Mouse (Mus musculus): Measurements from ENCODE around the gene Adgrf3. TPM values are rescaled to one million over a fixed set of nuclear protein-coding genes. Genes with fewer than 3 reads are reported as not detected.

The Adgrf3 gene
- total and polyA plus RNA-seq, 3 experiments = 1.0 to 2.3 (median 2.2) TPM

GRCm38 (mm10) chr5:30222681-30223080 is 17.2 kb upstream of the Adgrf3 start:
- Histone ChIP-seq H3K4me3 (replicated peaks in 1 of 3; ENCODE audit: low read depth in 2 of 3, low read length in 2 of 3, poor library complexity in 1 of 3) (no peak overlapping the region), H3K27me3 (replicated peaks) (no peaks in the 10 kb centered on the region), H3K4me1 (ENCODE audit: control insufficient read depth in 1 of 2, insufficient read depth in 2 of 2) (no peaks in the 10 kb centered on the region), H3K9me3 (replicated peaks; ENCODE audit: low read length) (no peaks in the 10 kb centered on the region), H3K27ac (ENCODE audit: insufficient read depth, low read depth) (no peak overlapping the region), H3K36me3 (replicated peaks in 1 of 2; ENCODE audit: control insufficient read depth in 1 of 2, insufficient read depth in 1 of 2, low read length in 1 of 2) (peaks cover 0 to 6% of the 10 kb centered on the region in 2 experiments), H3K9ac (ENCODE audit: insufficient read depth, low read depth) (no peak overlapping the region), H3K4me2 (ENCODE audit: insufficient read depth, low read depth, poor library complexity, severe bottlenecking) (no peak overlapping the region), H3K79me2 (replicated peaks; ENCODE audit: control insufficient read depth, extremely low read depth, insufficient read depth, poor library complexity, severe bottlenecking) (no peaks in the 10 kb centered on the region)
- no peak for DNase-seq (ENCODE audit: extremely low read depth)
- dilution Hi-C loops (cut with MboI; ENCODE audit: extremely low pct_ligation_motif_present, extremely low pct_unique_long_range_greater_than_20kb, low sequenced_read_pairs) (no loop called here), in situ Hi-C loops (cut with MboI; ENCODE audit: low pct_ligation_motif_present, low pct_unique_long_range_greater_than_20kb, low sequenced_read_pairs) (no loop called here)
- no peak for TF ChIP-seq JUND (conservative IDR thresholded peaks at IDR 0.05; ENCODE audit: low read depth, low read length)
- TF ChIP-seq POLR2A (IDR thresholded peaks at IDR 0.05; ENCODE audit: low read depth, low read length) = no peak
- no peak for TF ChIP-seq MXI1 (IDR thresholded peaks at IDR 0.05; ENCODE audit: low read depth, low read length)
- no peak for TF ChIP-seq ETS1 (conservative IDR thresholded peaks at IDR 0.05; ENCODE audit: low read depth, low read length)
- TF ChIP-seq MYC (IDR thresholded peaks at IDR 0.05; ENCODE audit: low read depth, low read length) = no peak

DNA sequence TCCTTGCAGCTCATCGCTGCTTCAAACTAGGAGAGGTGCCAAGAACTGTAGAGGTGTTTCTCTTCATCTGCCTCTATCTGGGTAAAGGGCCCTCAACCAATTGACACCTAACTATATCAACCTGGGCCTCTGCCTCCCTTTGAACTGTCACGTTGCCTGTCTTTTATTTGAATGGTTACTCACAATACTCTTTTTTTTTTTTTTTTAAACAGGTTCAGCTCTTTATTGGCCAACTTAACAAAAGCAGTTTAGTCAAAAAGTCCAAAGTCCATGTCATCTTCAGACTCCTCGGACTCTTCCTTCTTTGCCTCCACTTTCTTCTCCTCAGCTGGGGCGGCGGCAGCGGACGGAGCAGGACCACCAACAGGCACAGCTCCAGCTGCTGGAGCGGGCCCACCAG is 15.1 kb upstream of the Adgrf3 start:
- peaks cover 0 to 6% of the 10 kb centered on the region in 2 experiments for H3K36me3 ChIP-seq (replicated peaks in 1 of 2; ENCODE audit: control insufficient read depth in 1 of 2, insufficient read depth in 1 of 2, low read length in 1 of 2)
- no peak overlapping the region for H3K4me2 ChIP-seq (ENCODE audit: insufficient read depth, low read depth, poor library complexity, severe bottlenecking)
- TF ChIP-seq ZNF384 (IDR thresholded peaks at IDR 0.05; ENCODE audit: low read depth, low read length) (no peak), MAZ (IDR thresholded peaks at IDR 0.05; ENCODE audit: low read depth, low read length) (no peak), POLR2AphosphoS2 (IDR thresholded peaks at IDR 0.05; ENCODE audit: low read depth, low read length) (no peak), TBP (conservative IDR thresholded peaks at IDR 0.05; ENCODE audit: low read depth, low read length) (no peak), MAFK (IDR thresholded peaks at IDR 0.05; ENCODE audit: insufficient replicate concordance, low read length) (no peak), E2F4 (IDR thresholded peaks at IDR 0.05; ENCODE audit: insufficient replicate concordance, low read depth, low read length) (no peak), ZKSCAN1 (IDR thresholded peaks at IDR 0.05; ENCODE audit: borderline replicate concordance, low read depth, low read length) (no peak), HCFC1 (IDR thresholded peaks at IDR 0.05; ENCODE audit: low read depth, low read length) (no peak)
- no peak overlapping the region for H3K27ac ChIP-seq (ENCODE audit: insufficient read depth, low read depth)
- no peak for DNase-seq (ENCODE audit: extremely low read depth)
- dilution Hi-C loops (cut with MboI; ENCODE audit: extremely low pct_ligation_motif_present, extremely low pct_unique_long_range_greater_than_20kb, low sequenced_read_pairs) = no loop called here
- no peak overlapping the region for H3K4me3 ChIP-seq (replicated peaks in 1 of 3; ENCODE audit: low read depth in 2 of 3, low read length in 2 of 3, poor library complexity in 1 of 3)
- H3K4me1 ChIP-seq (ENCODE audit: control insufficient read depth in 1 of 2, insufficient read depth in 2 of 2) = no peaks in the 10 kb centered on the region
- H3K9ac ChIP-seq (ENCODE audit: insufficient read depth, low read depth) = no peak overlapping the region
- H3K27me3 ChIP-seq (replicated peaks) = no peaks in the 10 kb centered on the region
- H3K79me2 ChIP-seq (replicated peaks; ENCODE audit: control insufficient read depth, extremely low read depth, insufficient read depth, poor library complexity, severe bottlenecking) = no peaks in the 10 kb centered on the region
- in situ Hi-C loops (cut with MboI; ENCODE audit: low pct_ligation_motif_present, low pct_unique_long_range_greater_than_20kb, low sequenced_read_pairs) = no loop called here
- H3K9me3 ChIP-seq (replicated peaks; ENCODE audit: low read length) = no peaks in the 10 kb centered on the region

DNA sequence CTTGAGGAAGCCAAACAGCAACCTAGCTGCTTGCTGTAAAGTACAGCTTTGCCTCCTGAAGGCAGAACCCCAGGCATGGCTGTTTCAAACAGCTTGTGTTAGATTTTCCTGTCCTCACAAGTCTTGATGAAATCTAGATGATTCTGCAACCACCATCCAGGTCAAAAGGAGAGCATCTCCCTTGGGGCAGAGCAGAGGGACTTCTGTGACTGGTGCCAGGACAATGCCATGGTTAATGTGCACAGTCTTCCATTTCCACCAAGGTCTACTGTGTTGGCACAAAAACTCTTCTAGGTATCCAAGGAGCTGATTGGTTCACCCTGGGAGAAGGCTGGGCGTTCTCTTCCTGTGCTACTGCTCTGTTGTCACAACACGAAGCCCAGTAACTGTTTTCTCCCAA is 14.2 kb upstream of the Adgrf3 start:
- dilution Hi-C loops (cut with MboI; ENCODE audit: extremely low pct_ligation_motif_present, extremely low pct_unique_long_range_greater_than_20kb, low sequenced_read_pairs) = no loop called here
- Histone ChIP-seq H3K4me2 (ENCODE audit: insufficient read depth, low read depth, poor library complexity, severe bottlenecking) (no peak overlapping the region), H3K9me3 (replicated peaks; ENCODE audit: low read length) (no peaks in the 10 kb centered on the region)

More for the DNA sequence above, 14.2 kb upstream of the Adgrf3 start:
- Histone ChIP-seq H3K9ac (ENCODE audit: insufficient read depth, low read depth) (no peak overlapping the region), H3K4me3 (replicated peaks in 1 of 3; ENCODE audit: low read depth in 2 of 3, low read length in 2 of 3, poor library complexity in 1 of 3) (no peak overlapping the region), H3K36me3 (replicated peaks in 1 of 2; ENCODE audit: control insufficient read depth in 1 of 2, insufficient read depth in 1 of 2, low read length in 1 of 2) (peaks cover 0 to 6% of the 10 kb centered on the region in 2 experiments), H3K27me3 (replicated peaks) (no peaks in the 10 kb centered on the region), H3K27ac (ENCODE audit: insufficient read depth, low read depth) (no peak overlapping the region), H3K79me2 (replicated peaks; ENCODE audit: control insufficient read depth, extremely low read depth, insufficient read depth, poor library complexity, severe bottlenecking) (no peaks in the 10 kb centered on the region), H3K4me1 (ENCODE audit: control insufficient read depth in 1 of 2, insufficient read depth in 2 of 2) (no peaks in the 10 kb centered on the region)
- in situ Hi-C loops (cut with MboI; ENCODE audit: low pct_ligation_motif_present, low pct_unique_long_range_greater_than_20kb, low sequenced_read_pairs) = loop anchor here (10.0 kb wide), 2 partner anchors 265 to 415 kb away; no protein-coding TSS in a partner anchor
- no peak for DNase-seq (ENCODE audit: extremely low read depth)
- TF ChIP-seq USF2 (conservative IDR thresholded peaks at IDR 0.05; ENCODE audit: low read depth, low read length) (no peak), USF1 (IDR thresholded peaks at IDR 0.05; ENCODE audit: low read depth, low read length) (no peak), ZMIZ1 (IDR thresholded peaks at IDR 0.05; ENCODE audit: low read depth, low read length) (no peak), HCFC1 (IDR thresholded peaks at IDR 0.05; ENCODE audit: low read depth, low read length) (no peak), ZNF384 (IDR thresholded peaks at IDR 0.05; ENCODE audit: low read depth, low read length) (no peak), BHLHE40 (IDR thresholded peaks at IDR 0.05; ENCODE audit: low read depth, low read length) (no peak), RCOR1 (conservative IDR thresholded peaks at IDR 0.05; ENCODE audit: low read depth, low read length) (no peak), JUN (IDR thresholded peaks at IDR 0.05; ENCODE audit: insufficient read depth, low read depth, low read length) (no peak), KAT2A (IDR thresholded peaks at IDR 0.05; ENCODE audit: insufficient replicate concordance, low read length) (no peak), NRF1 (IDR thresholded peaks at IDR 0.05; ENCODE audit: low read depth, low read length) (no peak), PAX5 (IDR thresholded peaks at IDR 0.05; ENCODE audit: low read length) (no peak)
